Mouse (Mus musculus) kidney, adult 2 months (tissue): ENCODE data around the gene Wfdc13.

Experiments used
- CTCF ChIP-seq: fragments of 200-500 bp; conservative IDR thresholded peaks from 2 replicates; pipeline ENCODE4 v1.5.1; 2011; ENCODE audit warnings: low read depth, mild to moderate bottlenecking, control low read depth, low read length, moderate library complexity, mixed read lengths; ENCODE audit not compliant: insufficient read depth, insufficient read length
- POLR2A ChIP-seq: fragments of 200-500 bp; IDR thresholded peaks from one replicate; pipeline ENCODE4 v1.6.1; 2011; ENCODE audit warnings: low read depth, low read length, control low read depth

GRCm38 (mm10) chr2:164715005-164715404, 30.1 kb downstream of the Wfdc13 start, which contains the start of gene Spint5:
- TF ChIP-seq CTCF (no peak), POLR2A (no peak)
